Mouse (Mus musculus) hindbrain, embryonic 16.5 days (tissue): ENCODE measurements around the gene Alox12. TPM values are rescaled to one million over a fixed set of nuclear protein-coding genes. Genes with fewer than 3 reads are reported as not detected.

Experiments
- ATAC-seq: fragments of 200-750 bp; cut with Nextera tagmentation; 2 replicates; pipeline ENCODE4 v1.8.0; 2017; ENCODE audit warnings: moderate TSS enrichment, moderate library complexity
- H3K27ac ChIP-seq: fragments of 300-500 bp; sonication (generic); 2 replicates; pipeline ENCODE4 v1.5.1; 2014; ENCODE audit warnings: low read depth, mild to moderate bottlenecking, control low read depth, low read length, moderate library complexity
- H3K27me3 ChIP-seq: fragments of 300-500 bp; sonication (generic); replicated peaks from 2 replicates; pipeline ENCODE4 v1.6.1; 2014; ENCODE audit warnings: low read length; ENCODE audit not compliant: control insufficient read depth, insufficient read depth
- H3K36me3 ChIP-seq: fragments of 300-500 bp; sonication (generic); 2 replicates; pipeline ENCODE4 v1.6.1; 2014; ENCODE audit warnings: mild to moderate bottlenecking, low read length, moderate library complexity, mixed read lengths; ENCODE audit not compliant: control insufficient read depth, insufficient read depth
- H3K4me1 ChIP-seq: fragments of 300-500 bp; sonication (generic); 2 replicates; pipeline ENCODE4 v1.6.1; 2014; ENCODE audit warnings: low read depth, low read length; ENCODE audit not compliant: control insufficient read depth, insufficient read depth
- H3K4me2 ChIP-seq: fragments of 300-500 bp; sonication (generic); 2 replicates; pipeline ENCODE4 v1.6.1; 2014; ENCODE audit warnings: mild to moderate bottlenecking, low read length, control low read depth, moderate library complexity
- H3K4me3 ChIP-seq: fragments of 300-500 bp; sonication (generic); 2 replicates; pipeline ENCODE4 v1.5.1; 2014; ENCODE audit warnings: mild to moderate bottlenecking, low read length, control low read depth, moderate library complexity
- H3K9ac ChIP-seq: fragments of 300-500 bp; sonication (generic); 2 replicates; pipeline ENCODE4 v1.6.1; 2014; ENCODE audit warnings: low read depth, mild to moderate bottlenecking, control low read depth, low read length, moderate library complexity
- H3K9me3 ChIP-seq: fragments of 300-500 bp; sonication (generic); 2 replicates; pipeline ENCODE4 v1.6.1; 2014; ENCODE audit warnings: mild to moderate bottlenecking, low read length, moderate library complexity; ENCODE audit not compliant: control insufficient read depth
- WGBS: fragments of 180-500 bp; shearing (Covaris S2); extraction: QIAGEN DNeasy Blood & Tissue Kit; methylation state at CpG from one replicate; pipeline ENCODE4 v1.1.7; 2014; 5-methylcytosine and 5-hydroxymethylcytosine counted together
- polyA plus RNA-seq: library from polyadenylated mRNA; unstranded; fragments of >200 nt; fragmentation: Nextera tagmentation; extraction: Ambion mirVana; gene quantifications from 2 replicates; pipeline ENCODE4 v1.2.1, GENCODE M21; 2015

Gene Alox12
- polyA plus RNA-seq, 1 experiment from 2014 or later: 1.1 TPM

DNA sequence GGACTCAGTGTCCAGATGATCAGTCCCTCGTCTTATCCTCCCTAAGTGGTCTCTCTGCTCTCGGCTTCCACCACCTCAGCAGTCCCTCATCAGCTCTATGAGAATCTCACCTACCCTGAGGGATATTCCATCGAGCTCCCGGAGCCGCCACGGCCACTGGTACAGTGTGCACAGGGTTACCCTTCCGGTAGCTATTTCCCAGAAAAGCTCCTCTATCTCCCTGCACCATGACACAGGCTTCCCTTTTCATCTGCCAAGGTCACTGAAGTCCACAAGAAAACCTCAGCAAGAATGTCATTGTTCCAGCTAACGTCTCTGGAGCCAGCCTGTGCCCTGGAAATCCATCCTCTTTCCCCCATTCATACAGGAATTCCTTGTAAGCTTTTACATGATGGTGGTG is 3.3 kb downstream of the Alox12 start:
- no peak for ATAC-seq
- no peak overlapping the region for H3K9ac ChIP-seq
- H3K36me3 ChIP-seq: no peaks in the 10 kb centered on the region
- peaks cover 3% of the 10 kb centered on the region; the same call in 1 of the 2 replicates for H3K4me1 ChIP-seq
- 83% methylated on average over 8 of the region's 8 CpGs for WGBS
- H3K27me3 ChIP-seq: peaks cover 29% of the 10 kb centered on the region
- H3K4me3 ChIP-seq: no peak overlapping the region
- no peaks in the 10 kb centered on the region for H3K9me3 ChIP-seq
- no peak overlapping the region for H3K27ac ChIP-seq
- no peak overlapping the region for H3K4me2 ChIP-seq

DNA sequence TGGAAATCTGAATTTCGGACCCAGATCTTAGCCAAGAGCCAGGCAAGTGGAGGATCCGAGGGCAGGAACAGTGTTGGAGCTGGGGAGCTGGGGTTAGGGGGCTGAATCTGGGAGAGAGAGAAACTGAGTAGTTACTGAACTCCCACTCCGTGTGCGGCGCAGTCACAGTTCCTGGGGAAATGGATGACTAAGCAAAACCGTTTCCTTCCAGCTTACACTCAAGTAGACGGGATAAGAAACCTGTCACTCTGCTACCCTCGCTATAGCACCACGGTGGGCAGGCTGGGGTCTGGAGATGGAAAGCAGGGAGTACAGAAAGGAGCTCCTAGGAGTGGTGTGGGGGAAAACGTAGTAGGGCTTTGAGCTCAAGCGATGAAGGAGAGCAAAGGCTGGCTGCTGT is 5.0 kb downstream of the Alox12 start:
- no peak overlapping the region for H3K4me2 ChIP-seq
- ATAC-seq: no peak
- 81% methylated on average over 11 of the region's 11 CpGs for WGBS
- H3K9ac ChIP-seq: no peak overlapping the region
- peaks cover 24% of the 10 kb centered on the region for H3K27me3 ChIP-seq
- no peak overlapping the region for H3K4me3 ChIP-seq
- no peaks in the 10 kb centered on the region for H3K36me3 ChIP-seq
- H3K9me3 ChIP-seq: no peaks in the 10 kb centered on the region
- peaks cover 3% of the 10 kb centered on the region; the same call in 1 of the 2 replicates for H3K4me1 ChIP-seq
- no peak overlapping the region for H3K27ac ChIP-seq

DNA sequence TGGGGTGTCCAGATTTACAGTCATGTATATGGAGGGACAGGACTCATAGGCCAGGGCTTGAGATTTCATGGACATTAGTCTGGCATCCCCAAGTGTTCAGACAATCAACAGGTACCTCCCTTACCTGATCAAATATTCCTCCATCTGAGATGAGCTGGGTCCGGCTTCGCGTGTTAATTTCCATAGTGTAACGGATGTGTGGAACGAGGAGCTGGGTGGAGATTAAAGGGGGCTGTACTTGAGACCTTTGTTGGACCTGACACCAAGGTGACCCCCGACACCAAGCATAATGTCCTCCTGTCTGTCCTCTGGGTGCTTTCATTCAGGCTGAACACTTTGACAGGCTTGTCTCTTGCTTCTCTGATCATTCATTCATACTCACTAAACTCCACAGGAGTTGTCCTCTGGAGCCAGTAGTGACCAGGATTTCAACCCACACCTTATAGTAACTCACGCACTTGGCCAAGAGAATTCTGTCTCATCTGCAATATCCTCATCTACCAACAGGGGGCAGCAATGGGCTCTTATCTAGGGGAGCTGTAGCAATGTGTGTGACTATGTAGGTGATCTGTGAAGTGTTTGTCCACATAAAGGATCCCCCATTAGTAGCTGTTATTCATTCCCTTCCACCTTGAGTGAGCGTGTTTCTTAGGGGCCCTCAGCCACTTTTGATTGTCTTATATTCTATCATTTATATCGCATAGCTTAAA is 7.9 kb downstream of the Alox12 start:
- ATAC-seq: no peak
- no peak overlapping the region for H3K27ac ChIP-seq
- 45% methylated on average over 9 of the region's 9 CpGs for WGBS
- no peaks in the 10 kb centered on the region for H3K9me3 ChIP-seq
- H3K4me2 ChIP-seq: no peak overlapping the region
- H3K4me1 ChIP-seq: no peaks in the 10 kb centered on the region
- no peak overlapping the region for H3K9ac ChIP-seq
- peaks cover 5% of the 10 kb centered on the region for H3K27me3 ChIP-seq
- H3K36me3 ChIP-seq: no peaks in the 10 kb centered on the region
- H3K4me3 ChIP-seq: no peak overlapping the region

DNA sequence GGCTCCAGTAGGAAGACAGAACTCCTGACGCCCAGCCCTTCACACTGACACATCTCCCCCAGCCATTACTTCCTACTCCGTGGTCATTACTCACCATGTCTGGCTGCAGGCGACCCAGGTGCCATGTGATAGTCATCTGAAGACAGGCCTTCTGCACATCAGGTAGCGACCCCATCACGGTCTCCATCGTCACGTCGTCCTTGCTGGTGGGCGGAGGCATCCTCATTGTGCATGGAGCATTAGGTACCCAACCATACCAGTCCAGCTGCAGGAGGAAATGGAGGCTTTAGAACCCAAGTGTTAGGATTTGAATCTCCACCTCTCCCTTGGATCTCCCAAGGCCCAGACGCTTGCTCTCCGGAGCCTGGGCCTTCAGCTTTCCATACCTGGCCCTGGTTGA is 12.6 kb downstream of the Alox12 start:
- H3K4me3 ChIP-seq: no peak overlapping the region
- H3K9ac ChIP-seq: no peak overlapping the region
- H3K9me3 ChIP-seq: no peaks in the 10 kb centered on the region
- WGBS: 77% methylated on average over 11 of the region's 11 CpGs
- H3K27ac ChIP-seq: no peak overlapping the region
- H3K4me1 ChIP-seq: peaks cover 16% of the 10 kb centered on the region
- H3K36me3 ChIP-seq: no peaks in the 10 kb centered on the region
- ATAC-seq: no peak
- H3K27me3 ChIP-seq: no peaks in the 10 kb centered on the region; the same call in none of the 2 replicates
- H3K4me2 ChIP-seq: no peak overlapping the region

DNA sequence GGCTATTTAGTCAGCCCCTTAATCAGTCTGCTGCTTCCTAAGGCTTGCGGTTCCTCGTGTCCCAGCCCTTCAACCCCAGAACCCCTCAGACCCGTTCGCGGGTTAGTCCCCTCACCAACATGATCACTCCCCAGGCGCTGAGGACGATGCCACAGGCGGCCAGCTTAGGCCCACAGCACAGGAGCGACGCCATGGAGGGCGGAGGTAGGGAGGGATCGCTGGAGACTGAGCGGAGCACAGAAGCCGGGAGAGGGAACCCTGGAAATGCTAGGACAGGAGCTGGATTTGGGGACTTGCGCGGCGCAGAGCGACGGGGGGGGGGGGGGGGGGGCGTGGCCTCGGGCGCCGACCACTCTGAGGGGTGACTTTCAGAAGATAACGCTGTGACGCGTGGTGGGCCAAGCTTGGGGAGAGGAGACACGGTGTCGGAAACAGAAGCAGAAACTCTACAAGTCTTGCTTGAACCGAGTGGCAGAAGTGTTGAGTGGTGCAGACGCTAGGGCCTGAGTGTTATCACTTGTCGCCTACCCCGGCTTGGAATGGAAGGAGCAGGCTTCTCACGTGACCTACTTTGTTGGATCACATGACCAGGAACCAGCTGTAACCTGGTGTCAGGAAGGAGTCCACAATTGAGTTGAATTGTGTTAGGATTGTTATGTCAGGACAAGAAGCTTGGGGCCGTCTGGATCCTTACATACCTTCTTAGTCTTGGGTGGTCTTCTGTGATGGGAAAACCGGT is 15.4 kb downstream of the Alox12 start, which contains the start of the genes Gm21988 and Rnasek:
Gene Gm21988 (minus strand): TSS at position 290 of the 739 bp plus-strand sequence.
Gene Rnasek (minus strand): TSS at position 302 of the 739 bp plus-strand sequence.
- Histone ChIP-seq H3K4me1 (peaks cover 25% of the 10 kb centered on the region), H3K9ac (peak within 1 kb of the TSS; percentile 95), H3K36me3 (peaks cover 4% of the 10 kb centered on the region), H3K27ac (peak within 1 kb of the TSS; percentile 88), H3K4me2 (peak within 1 kb of the TSS; percentile 96), H3K4me3 (peak within 1 kb of the TSS; percentile 93), H3K9me3 (no peaks in the 10 kb centered on the region), H3K27me3 (no peaks in the 10 kb centered on the region)
- ATAC-seq: peak; percentile 53
- WGBS: under 1% methylated on average over 31 of the region's 35 CpGs

DNA sequence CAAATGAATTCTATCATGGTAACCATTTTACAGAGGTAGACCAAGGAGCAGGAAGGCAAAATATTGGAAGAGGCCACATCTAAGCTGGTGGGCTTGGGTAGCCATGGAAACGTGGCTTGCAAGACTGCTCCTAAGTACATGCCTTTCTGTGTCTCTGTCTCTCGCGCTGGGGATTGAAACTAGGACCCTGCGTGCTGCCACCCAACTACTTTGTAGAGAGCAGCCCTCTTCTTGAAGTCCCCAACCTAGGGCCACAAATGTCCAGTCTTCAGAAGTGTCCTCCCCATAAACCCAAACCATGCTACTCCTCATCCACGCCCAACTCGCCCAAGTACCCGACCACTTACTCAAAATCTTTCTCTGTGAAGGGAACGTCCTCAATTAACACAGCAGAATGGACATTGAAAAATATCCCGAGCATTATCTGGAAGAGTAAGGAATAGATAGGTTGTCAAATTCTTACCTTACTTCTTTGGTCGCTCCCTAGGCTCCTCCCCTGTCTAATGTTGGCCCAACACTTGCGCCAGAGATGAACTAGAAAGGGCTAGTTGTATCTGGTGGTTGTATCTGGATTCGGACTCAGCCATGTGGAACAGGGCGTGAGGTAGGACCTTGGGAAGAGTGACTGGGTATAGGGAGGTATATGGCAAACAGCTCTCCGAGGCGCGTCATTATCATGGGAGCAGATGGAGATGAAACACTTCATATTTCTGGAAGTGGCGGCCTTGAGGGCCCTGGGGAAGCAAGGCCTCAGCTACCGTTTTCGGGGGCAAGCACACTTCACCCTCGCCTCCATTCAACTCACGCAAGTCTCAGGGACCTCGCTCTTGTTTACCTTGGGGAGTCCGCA is 16.3 kb downstream of the Alox12 start:
- ATAC-seq: no peak

DNA sequence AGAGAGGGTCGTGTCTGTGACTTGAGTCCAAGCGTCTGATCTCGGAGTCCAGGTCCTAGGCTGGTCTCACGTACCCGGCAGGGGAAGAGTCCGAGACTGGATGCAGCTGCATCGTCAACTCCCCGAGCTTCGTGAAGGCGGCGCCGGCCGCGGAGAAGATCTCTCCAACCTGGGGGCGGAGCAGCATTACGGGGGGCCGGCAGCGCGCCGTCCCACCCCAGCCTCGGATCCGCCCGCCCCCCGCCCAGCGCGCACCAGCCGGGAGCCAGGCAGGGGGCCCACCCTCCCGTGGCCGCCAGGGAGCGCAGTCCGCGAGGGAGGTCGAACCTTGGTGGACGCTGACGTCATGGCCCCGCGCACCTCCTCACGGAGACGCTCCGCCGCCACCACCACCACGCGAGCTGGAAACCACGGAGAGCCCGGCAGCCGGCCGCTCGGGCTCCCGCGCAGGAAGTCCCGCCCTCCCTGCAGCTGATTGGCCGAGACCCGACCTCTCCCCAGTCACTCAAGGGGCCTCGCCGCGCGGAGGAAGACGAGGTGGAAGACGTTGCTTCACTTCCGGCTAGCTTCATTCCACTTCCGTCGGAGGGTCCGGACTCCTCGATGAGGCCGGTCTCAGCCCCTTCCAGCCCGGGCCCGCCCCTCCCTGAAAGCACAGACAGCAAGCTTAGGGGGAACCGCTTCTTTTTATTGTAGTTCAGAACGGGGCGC is 17.5 kb downstream of the Alox12 start, which contains the start of gene 0610010K14Rik:
Gene 0610010K14Rik (minus strand): TSS at position 458 of the 711 bp plus-strand sequence.
- Histone ChIP-seq H3K27ac (peak within 1 kb of the TSS; percentile 95), H3K4me3 (peak within 1 kb of the TSS; percentile 93), H3K4me2 (peak within 1 kb of the TSS; percentile 96), H3K36me3 (peaks cover 4% of the 10 kb centered on the region), H3K4me1 (peaks cover 27% of the 10 kb centered on the region), H3K9me3 (no peaks in the 10 kb centered on the region), H3K9ac (peak within 1 kb of the TSS; percentile 95), H3K27me3 (no peaks in the 10 kb centered on the region)
- ATAC-seq: peak; percentile 94
- under 1% methylated on average over 64 of the region's 70 CpGs for WGBS

More for the DNA sequence above, 16.3 kb downstream of the Alox12 start:
- 14% methylated on average over 23 of the region's 23 CpGs for WGBS
- Histone ChIP-seq H3K36me3 (peaks cover 4% of the 10 kb centered on the region), H3K4me3 (peak overlapping the region; percentile 93), H3K4me1 (peaks cover 25% of the 10 kb centered on the region), H3K27me3 (no peaks in the 10 kb centered on the region), H3K9ac (peak overlapping the region; percentile 95), H3K27ac (peak overlapping the region; percentile 95), H3K4me2 (peak overlapping the region; percentile 96), H3K9me3 (no peaks in the 10 kb centered on the region)

DNA sequence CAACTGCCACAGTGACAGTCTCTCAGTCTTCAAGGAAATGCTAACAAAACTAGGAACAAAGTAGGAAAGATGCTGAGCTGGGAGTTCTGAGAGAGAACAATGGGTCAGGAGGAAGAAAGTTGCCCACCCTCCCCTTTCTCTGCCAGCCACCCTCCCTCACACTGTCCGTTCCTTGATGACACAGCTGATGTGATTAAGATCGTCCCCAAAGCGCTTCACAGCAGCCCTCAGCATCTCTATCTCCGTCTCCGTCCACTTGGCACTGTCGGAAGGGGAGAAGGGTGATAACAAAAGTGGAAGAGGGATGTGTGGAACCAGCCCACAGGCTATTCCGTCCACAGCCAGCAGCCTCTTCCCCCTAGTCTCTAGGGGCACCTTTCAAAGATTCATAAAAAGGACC is 18.4 kb downstream of the Alox12 start:
- H3K36me3 ChIP-seq: peaks cover 4% of the 10 kb centered on the region
- peaks cover 27% of the 10 kb centered on the region for H3K4me1 ChIP-seq
- no peaks in the 10 kb centered on the region for H3K9me3 ChIP-seq
- 23% methylated on average over 7 of the region's 7 CpGs for WGBS
- no peak for ATAC-seq
- H3K9ac ChIP-seq: peak overlapping the region; percentile 88
- no peaks in the 10 kb centered on the region for H3K27me3 ChIP-seq
- H3K27ac ChIP-seq: peak overlapping the region; percentile 95
- H3K4me3 ChIP-seq: peak overlapping the region; percentile 93
- peak overlapping the region; percentile 60 for H3K4me2 ChIP-seq
